Mouse (Mus musculus): ENCODE results near the gene Grn.

The Grn gene

DNA sequence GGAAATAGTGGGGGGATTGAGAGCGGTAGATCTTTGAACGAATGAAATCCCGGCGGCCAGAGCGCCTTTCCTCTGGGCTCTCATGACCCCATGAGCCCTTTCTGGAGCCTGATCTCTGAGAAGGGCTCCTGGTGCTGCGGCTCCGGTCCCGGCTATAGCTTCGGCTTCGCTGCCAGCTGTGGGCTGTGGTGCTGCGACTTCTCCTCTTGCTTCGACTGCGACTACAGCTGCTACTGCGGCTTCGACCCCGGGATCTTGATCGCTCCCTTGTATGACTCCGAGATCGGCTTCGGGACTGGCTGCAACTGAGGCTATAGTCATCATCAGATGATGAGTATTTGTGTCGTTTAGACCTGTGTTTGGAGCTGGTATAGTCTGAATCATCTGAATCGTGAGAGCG is 49.5 kb downstream of the Grn start:
- DNase-seq (ENCODE audit: low spot score in 2 of 2): no peak

- no peak for DNase-seq (ENCODE audit: low spot score in 2 of 2)
These were observed 50.0 kb downstream of the Grn start for GRCm38 (mm10) chr11:102480111-102480510.

DNA sequence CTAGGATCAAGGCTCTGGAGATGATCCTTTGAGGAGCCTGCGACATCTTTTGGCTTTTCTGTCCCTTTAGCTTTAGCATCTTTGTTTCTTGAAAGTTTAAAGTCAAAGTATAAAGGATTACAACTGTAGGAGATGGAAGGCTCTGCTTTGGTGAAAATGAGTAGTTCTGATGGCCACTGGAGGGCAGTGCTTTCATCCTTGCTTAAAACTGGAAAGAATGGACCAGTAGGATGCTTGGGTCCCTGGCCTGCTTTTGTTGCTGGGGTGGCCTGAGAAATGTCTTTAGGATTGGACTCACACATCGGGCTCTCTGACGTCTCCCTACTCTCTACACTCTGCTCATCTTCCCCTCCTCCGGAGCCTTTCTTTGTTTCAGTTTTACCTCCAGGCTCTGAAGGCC is 50.8 kb downstream of the Grn start:
- DNase-seq (ENCODE audit: low spot score in 2 of 2): no peak

- no peak for DNase-seq (ENCODE audit: low spot score in 2 of 2)
These were observed 51.7 kb downstream of the Grn start for GRCm38 (mm10) chr11:102481779-102482178.
